ENCODE assay signal across 8 mouse cellular contexts in the genomic region with DNA sequence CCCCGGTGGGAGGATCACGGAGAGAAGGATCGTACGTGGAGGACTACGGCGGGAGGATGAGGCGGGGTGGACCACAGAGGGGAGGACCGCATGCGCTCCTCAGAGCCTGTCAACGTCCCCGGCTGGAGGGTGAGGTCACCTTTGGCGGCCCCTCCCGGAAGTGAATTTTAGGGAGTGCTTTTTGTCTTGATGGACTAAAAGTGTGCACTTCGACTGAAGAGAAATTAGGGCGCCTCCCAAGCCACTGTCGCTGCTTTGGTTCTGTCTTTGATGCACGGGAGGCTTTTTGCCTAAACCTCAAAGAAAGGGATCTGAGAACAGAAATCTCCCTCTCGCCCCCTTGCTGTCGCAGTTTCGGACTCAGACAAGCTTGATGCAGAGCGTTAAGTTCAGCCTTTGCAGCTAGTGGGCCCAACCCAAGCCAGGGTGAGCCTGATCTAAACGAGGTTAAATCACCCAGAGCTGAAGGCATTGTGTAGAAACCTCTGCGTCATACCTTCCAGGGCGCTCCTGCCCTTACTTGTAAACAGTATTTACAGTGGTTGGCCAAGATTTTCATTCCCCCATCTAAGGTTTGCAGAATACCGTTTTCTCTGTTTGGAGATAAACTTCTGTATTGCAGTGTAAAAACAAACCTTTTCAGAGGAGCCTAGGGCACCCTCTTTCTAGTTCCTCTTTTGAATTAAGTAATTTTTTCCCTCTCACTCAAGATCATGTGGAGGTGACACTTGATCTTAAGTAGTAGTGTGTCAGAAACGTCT. TPM values are rescaled to one million over a fixed set of nuclear protein-coding genes. Genes with fewer than 3 reads are reported as not detected.
DNase-seq lines count a peak whose midpoint lies in the region; ATAC-seq and TF ChIP-seq lines count a peak whose summit lies in the region.

No protein-coding gene starts in this region.

- in situ Hi-C loops in CH12.LX (cut with MboI; ENCODE audit: low pct_ligation_motif_present, low pct_unique_long_range_greater_than_20kb, low sequenced_read_pairs), result no loop called here

- H3K36me3 ChIP-seq in CH12.LX (replicated peaks in 1 of 2; ENCODE audit: control insufficient read depth in 1 of 2, insufficient read depth in 1 of 2, low read length in 1 of 2), result peaks cover 11 to 30% of the 10 kb centered on the region in 2 experiments
- H3K36me3 ChIP-seq in embryonic facial prominence, embryonic 14.5 days (ENCODE audit: control insufficient read depth, insufficient read depth, low read length), result no peaks in the 10 kb centered on the region
- H3K36me3 ChIP-seq in heart, embryonic 11.5 days (ENCODE audit: control insufficient read depth, insufficient read depth, low read length), result no peaks in the 10 kb centered on the region; the same call in 1 of the 2 replicates
- H3K36me3 ChIP-seq in kidney, embryonic 14.5 days (ENCODE audit: control insufficient read depth, insufficient read depth, low read length), result no peaks in the 10 kb centered on the region
- H3K36me3 ChIP-seq in lung, embryonic 14.5 days (ENCODE audit: insufficient read depth), result no peaks in the 10 kb centered on the region

- no peak for TF ChIP-seq RAD21 in CH12.LX (IDR thresholded peaks at IDR 0.05; ENCODE audit: low read depth, low read length)

- H3K4me1 ChIP-seq in CH12.LX (ENCODE audit: control insufficient read depth in 1 of 2, insufficient read depth in 2 of 2), result peaks cover 5 to 24% of the 10 kb centered on the region in 2 experiments; a peak in 3 of 4 replicates
- H3K4me1 ChIP-seq in embryonic facial prominence, embryonic 14.5 days (ENCODE audit: control insufficient read depth, insufficient read depth, low read length), result peaks cover 13% of the 10 kb centered on the region
- peaks cover 15% of the 10 kb centered on the region for H3K4me1 ChIP-seq in heart, embryonic 11.5 days (ENCODE audit: control insufficient read depth, insufficient read depth, low read length)
- no peaks in the 10 kb centered on the region for H3K4me1 ChIP-seq in kidney, embryonic 14.5 days (ENCODE audit: control insufficient read depth, insufficient read depth, low read length)
- H3K4me1 ChIP-seq in lung, embryonic 14.5 days (ENCODE audit: insufficient read depth), result peaks cover 6% of the 10 kb centered on the region; the same call in 1 of the 2 replicates

- peaks cover 36% of the 10 kb centered on the region for H3K79me2 ChIP-seq in CH12.LX (replicated peaks; ENCODE audit: control insufficient read depth, extremely low read depth, insufficient read depth, poor library complexity, severe bottlenecking)

- H3K4me3 ChIP-seq in CH12.LX (replicated peaks in 1 of 3; ENCODE audit: low read depth in 2 of 3, low read length in 2 of 3, poor library complexity in 1 of 3), result peak overlapping the region; percentile 89 to 94 (median 93)
- H3K4me3 ChIP-seq in embryonic facial prominence, embryonic 14.5 days (ENCODE audit: low read depth, low read length), result peak overlapping the region; percentile 92
- peak overlapping the region; percentile 81 for H3K4me3 ChIP-seq in heart, embryonic 11.5 days (ENCODE audit: low read depth, low read length)
- H3K4me3 ChIP-seq in kidney, embryonic 14.5 days (ENCODE audit: low read length), result peak overlapping the region; percentile 95
- peak overlapping the region; percentile 80 for H3K4me3 ChIP-seq in lung, embryonic 14.5 days (ENCODE audit: low read depth, low read length)

- 3% methylated on average over 26 of the region's 26 CpGs for WGBS in embryonic facial prominence, embryonic 14.5 days
- 2% methylated on average over 26 of the region's 26 CpGs for WGBS in heart, embryonic 11.5 days (ENCODE audit: insufficient replicate concordance)
- WGBS in kidney, embryonic 14.5 days, result 2% methylated on average over 26 of the region's 26 CpGs
- WGBS in lung, embryonic 14.5 days, result 1% methylated on average over 26 of the region's 26 CpGs

- H3K27me3 ChIP-seq in CH12.LX (replicated peaks), result no peaks in the 10 kb centered on the region
- no peaks in the 10 kb centered on the region for H3K27me3 ChIP-seq in embryonic facial prominence, embryonic 14.5 days (replicated peaks; ENCODE audit: control insufficient read depth, insufficient read depth, low read length)
- no peaks in the 10 kb centered on the region for H3K27me3 ChIP-seq in heart, embryonic 11.5 days (ENCODE audit: control insufficient read depth, insufficient read depth, low read length)
- no peaks in the 10 kb centered on the region for H3K27me3 ChIP-seq in kidney, embryonic 14.5 days (ENCODE audit: control insufficient read depth, insufficient read depth, low read length)
- no peaks in the 10 kb centered on the region for H3K27me3 ChIP-seq in lung, embryonic 14.5 days (ENCODE audit: insufficient read depth, low read length)

- TF ChIP-seq EP300 in CH12.LX (IDR thresholded peaks at IDR 0.05; ENCODE audit: low read length), result peak; percentile 53; the same call in 1 of the 2 replicates

- peak; percentile 71 for DNase-seq in CH12.LX (ENCODE audit: extremely low read depth)
- DNase-seq in T-cell, adult 2 months (ENCODE audit: low spot score), result peak; percentile 60
- peak; percentile 81 for DNase-seq in embryonic facial prominence, embryonic 14.5 days (ENCODE audit: low spot score)
- peak; percentile 76 for DNase-seq in lung, embryonic 14.5 days
- no peak for DNase-seq in thymus, postnatal 25 days

- TF ChIP-seq POLR2A in CH12.LX (IDR thresholded peaks at IDR 0.05; ENCODE audit: low read depth, low read length), result 0 out of 2 replicates have a peak, but pooled peaks have one; percentile 6

- peak overlapping the region; percentile 68 for H3K9ac ChIP-seq in CH12.LX (ENCODE audit: insufficient read depth, low read depth)
- H3K9ac ChIP-seq in embryonic facial prominence, embryonic 14.5 days (ENCODE audit: low read depth, low read length), result peak overlapping the region; percentile 85
- peak overlapping the region; percentile 86 for H3K9ac ChIP-seq in heart, embryonic 11.5 days (ENCODE audit: low read depth, low read length)
- H3K9ac ChIP-seq in kidney, embryonic 14.5 days (ENCODE audit: low read depth, low read length), result peak overlapping the region; percentile 76
- H3K9ac ChIP-seq in lung, embryonic 14.5 days, result peak overlapping the region; percentile 69

- ATAC-seq in embryonic facial prominence, embryonic 14.5 days (ENCODE audit: low read depth), result peak; percentile 89
- ATAC-seq in heart, embryonic 11.5 days (replicated peaks; ENCODE audit: insufficient number of reproducible peaks, low FRiP score, low TSS enrichment), result peak; percentile 87
- peak; percentile 91 for ATAC-seq in kidney, embryonic 14.5 days (ENCODE audit: low FRiP score, low TSS enrichment)
- ATAC-seq in lung, embryonic 14.5 days (ENCODE audit: insufficient read depth), result peak; percentile 90
- ATAC-seq in neutrophil, adult 5-6 weeks (ENCODE audit: extremely low read depth, insufficient number of reproducible peaks, low FRiP score, poor library complexity, severe bottlenecking), result peak; percentile 24; the same call in 1 of the 2 replicates

- peaks cover 8% of the 10 kb centered on the region for H3K9me3 ChIP-seq in CH12.LX (replicated peaks; ENCODE audit: low read length)
- no peaks in the 10 kb centered on the region for H3K9me3 ChIP-seq in embryonic facial prominence, embryonic 14.5 days (ENCODE audit: control insufficient read depth, low read length)
- no peaks in the 10 kb centered on the region for H3K9me3 ChIP-seq in heart, embryonic 11.5 days (replicated peaks; ENCODE audit: control insufficient read depth, low read length)
- no peaks in the 10 kb centered on the region for H3K9me3 ChIP-seq in kidney, embryonic 14.5 days (ENCODE audit: control insufficient read depth, low read length)
- H3K9me3 ChIP-seq in lung, embryonic 14.5 days (ENCODE audit: low read depth, low read length), result no peaks in the 10 kb centered on the region

- dilution Hi-C loops in CH12.LX (cut with MboI; ENCODE audit: extremely low pct_ligation_motif_present, extremely low pct_unique_long_range_greater_than_20kb, low sequenced_read_pairs), result no loop called here

- TF ChIP-seq CTCF in CH12.LX (conservative IDR thresholded peaks at IDR 0.05 in 1 of 2, IDR thresholded peaks at IDR 0.05 in 1 of 2; ENCODE audit: low read depth in 2 of 2, low read length in 2 of 2), result peak in 1 of 2 experiments; percentile 11; a peak in 1 of 4 replicates
- peak; percentile 27; the same call in 1 of the 2 replicates for TF ChIP-seq CTCF in lung, embryonic 14.5 days (IDR thresholded peaks at IDR 0.05; ENCODE audit: low read depth)

- peak overlapping the region; percentile 80 for H3K27ac ChIP-seq in CH12.LX (ENCODE audit: insufficient read depth, low read depth)
- H3K27ac ChIP-seq in embryonic facial prominence, embryonic 14.5 days (replicated peaks; ENCODE audit: low read depth, low read length), result peak overlapping the region; percentile 90
- peak overlapping the region; percentile 86 for H3K27ac ChIP-seq in heart, embryonic 11.5 days (ENCODE audit: low read depth, low read length)
- H3K27ac ChIP-seq in kidney, embryonic 14.5 days (ENCODE audit: low read depth, low read length), result peak overlapping the region; percentile 65
- peak overlapping the region; percentile 80 for H3K27ac ChIP-seq in lung, embryonic 14.5 days (ENCODE audit: low read depth)

- peak overlapping the region; percentile 83 for H3K4me2 ChIP-seq in CH12.LX (ENCODE audit: insufficient read depth, low read depth, poor library complexity, severe bottlenecking)
- H3K4me2 ChIP-seq in embryonic facial prominence, embryonic 14.5 days (ENCODE audit: low read depth, low read length), result peak overlapping the region; percentile 62
- peak overlapping the region; percentile 84 for H3K4me2 ChIP-seq in heart, embryonic 11.5 days
- H3K4me2 ChIP-seq in kidney, embryonic 14.5 days (replicated peaks; ENCODE audit: low read depth, low read length), result peak overlapping the region; percentile 54
- H3K4me2 ChIP-seq in lung, embryonic 14.5 days, result peak overlapping the region; percentile 77

RNA-seq across cellular contexts. Expression of gene Atp6v0e, which starts 13.8 kb away (rescaled TPM):
- total RNA-seq in CH12.LX (2012; rRNA removed), result 190 and 206 TPM in 2 replicates
- total RNA-seq in CH12.LX (2014; rRNA removed), result 403 and 422 TPM in 2 replicates
- polyA plus RNA-seq in CH12.LX (2012; ENCODE audit: insufficient read length, low read depth), result 190 and 226 TPM in 2 replicates
- 229 and 261 TPM in 2 replicates for polyA plus RNA-seq in embryonic facial prominence, embryonic 14.5 days (2014; fragmentation: Nextera tagmentation; extraction: Ambion mirVana)
- polyA plus RNA-seq in heart, embryonic 11.5 days (2014; fragmentation: Nextera tagmentation; extraction: Ambion mirVana), result 189 and 204 TPM in 2 replicates
- 192 and 214 TPM in 2 replicates for polyA plus RNA-seq in kidney, embryonic 14.5 days (2014; fragmentation: Nextera tagmentation; extraction: Ambion mirVana)
- 143 and 152 TPM in 2 replicates for polyA plus RNA-seq in lung, embryonic 14.5 days (2014; fragmentation: Nextera tagmentation; extraction: Ambion mirVana)
- total RNA-seq in neutrophil, adult 5-6 weeks (2017), result 252 and 266 TPM in 2 replicates

RNA-seq across cellular contexts. Expression of gene Crebrf, which starts 38.7 kb away (rescaled TPM):
- total RNA-seq in CH12.LX (2012; rRNA removed), result 5.8 and 6.8 TPM in 2 replicates
- total RNA-seq in CH12.LX (2014; rRNA removed), result 8.1 and 8.6 TPM in 2 replicates
- 5.8 and 9.2 TPM in 2 replicates for polyA plus RNA-seq in CH12.LX (2012; ENCODE audit: insufficient read length, low read depth)
- polyA plus RNA-seq in embryonic facial prominence, embryonic 14.5 days (2014; fragmentation: Nextera tagmentation; extraction: Ambion mirVana), result 4.2 and 5.1 TPM in 2 replicates
- 3.8 and 4.6 TPM in 2 replicates for polyA plus RNA-seq in heart, embryonic 11.5 days (2014; fragmentation: Nextera tagmentation; extraction: Ambion mirVana)
- polyA plus RNA-seq in kidney, embryonic 14.5 days (2014; fragmentation: Nextera tagmentation; extraction: Ambion mirVana), result 4.9 and 10.5 TPM in 2 replicates
- 5.6 and 6.3 TPM in 2 replicates for polyA plus RNA-seq in lung, embryonic 14.5 days (2014; fragmentation: Nextera tagmentation; extraction: Ambion mirVana)
- total RNA-seq in neutrophil, adult 5-6 weeks (2017), result 181 and 193 TPM in 2 replicates

Comparison
In these comparisons a context has a peak if more than half of its experiments do, and no peak if none do; other contexts are left out.
1. ATAC-seq: peak in every context shown above with its lines; median percentile 91 in kidney, embryonic 14.5 days; 90 in lung, embryonic 14.5 days; 89 in embryonic facial prominence, embryonic 14.5 days; 87 in heart, embryonic 11.5 days; 24 in neutrophil, adult 5-6 weeks.